Mouse (Mus musculus) heart, embryonic 15.5 days (tissue): ENCODE data around the gene Slc16a6. TPM values are rescaled to one million over a fixed set of nuclear protein-coding genes. Genes with fewer than 3 reads are reported as not detected.

Experiments
- ATAC-seq: fragments of 200-750 bp; cut with Nextera tagmentation; replicated peaks from 2 replicates; pipeline ENCODE4 v1.8.0; 2017; ENCODE audit warnings: low read depth, moderate TSS enrichment; ENCODE audit not compliant: insufficient number of reproducible peaks, insufficient read depth, low FRiP score
- H3K27ac ChIP-seq: fragments of 300-500 bp; sonication (generic); 2 replicates; pipeline ENCODE4 v1.5.1; 2015; ENCODE audit warnings: mild to moderate bottlenecking, inconsistent platforms
- H3K27me3 ChIP-seq: fragments of 300-500 bp; sonication (generic); 2 replicates; pipeline ENCODE4 v1.6.1; 2015; ENCODE audit warnings: inconsistent platforms
- H3K36me3 ChIP-seq: fragments of 300-500 bp; sonication (generic); 2 replicates; pipeline ENCODE4 v1.6.1; 2015; ENCODE audit warnings: mild to moderate bottlenecking, inconsistent platforms
- H3K4me1 ChIP-seq: fragments of 300-500 bp; sonication (generic); replicated peaks from 2 replicates; pipeline ENCODE4 v1.6.1; 2015; ENCODE audit warnings: inconsistent platforms
- H3K4me2 ChIP-seq: fragments of 300-500 bp; sonication (generic); 2 replicates; pipeline ENCODE4 v1.6.1; 2015; ENCODE audit warnings: inconsistent platforms, mild to moderate bottlenecking, moderate library complexity
- H3K4me3 ChIP-seq: fragments of 300-500 bp; sonication (generic); 2 replicates; pipeline ENCODE4 v1.5.1; 2015; ENCODE audit warnings: mild to moderate bottlenecking, inconsistent platforms
- H3K9ac ChIP-seq: fragments of 300-500 bp; sonication (generic); 2 replicates; pipeline ENCODE4 v1.6.1; 2015; ENCODE audit warnings: mild to moderate bottlenecking, inconsistent platforms
- H3K9me3 ChIP-seq: fragments of 300-500 bp; sonication (generic); replicated peaks from 2 replicates; pipeline ENCODE4 v1.6.1; 2016; ENCODE audit warnings: inconsistent platforms
- WGBS: fragments of 180-500 bp; shearing (Covaris S2); methylation state at CpG from one replicate; pipeline ENCODE4 v1.1.7; 2015; ENCODE audit warnings: mixed read lengths; 5-methylcytosine and 5-hydroxymethylcytosine counted together
- polyA plus RNA-seq: library from polyadenylated mRNA; unstranded; fragments of >200 nt; fragmentation: Nextera tagmentation; extraction: Ambion mirVana; gene quantifications from 2 replicates; pipeline ENCODE4 v1.2.1, GENCODE M21; 2015

Gene Slc16a6
- polyA plus RNA-seq, 1 experiment from 2014 or later = 6.0 TPM

DNA sequence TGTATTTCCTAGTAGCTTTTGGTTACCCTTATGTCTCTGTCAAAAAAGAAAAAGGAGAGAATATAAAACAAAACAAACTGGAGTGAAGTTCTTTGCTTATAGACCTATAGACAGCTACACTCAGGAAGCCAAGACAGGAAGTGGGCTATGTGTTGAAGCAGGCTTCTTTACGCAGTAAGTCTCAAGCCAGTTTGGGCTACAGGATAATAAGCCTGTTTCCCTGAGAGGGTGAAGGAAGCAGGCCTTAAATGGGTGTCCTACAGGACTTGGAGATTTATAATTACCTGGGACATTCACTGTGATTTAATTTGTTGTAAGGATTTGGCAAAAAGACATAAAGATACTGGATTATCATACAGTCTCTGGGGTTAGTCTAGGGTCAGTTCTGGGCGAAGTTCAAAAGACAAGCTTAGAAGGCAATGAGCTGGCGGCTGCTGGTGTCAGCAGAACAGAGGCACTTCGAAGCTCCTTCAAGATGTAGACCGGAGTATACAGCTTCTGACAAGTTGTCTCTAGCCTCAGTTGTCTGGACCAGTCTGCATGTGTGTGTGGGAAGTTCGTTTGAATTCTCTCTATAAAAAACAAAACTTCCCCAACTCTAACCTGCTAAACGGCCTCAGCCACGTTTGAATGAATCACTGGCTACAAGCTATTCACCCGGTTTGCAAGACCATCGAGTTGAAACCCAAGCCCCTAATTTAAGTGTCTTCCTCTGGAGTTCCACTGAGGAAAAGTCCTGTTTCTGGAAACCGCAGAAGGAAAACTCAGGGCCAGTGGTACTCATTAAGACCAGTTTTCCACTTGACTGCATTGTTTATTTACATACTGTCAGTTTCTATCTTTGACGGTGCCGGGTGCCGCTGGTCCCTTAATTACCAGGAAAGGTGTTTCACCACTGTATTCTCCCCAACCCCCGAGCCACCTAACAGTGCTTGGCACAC, 2.2 kb downstream of the Slc16a6 start:
- 34% methylated on average over 15 of the region's 15 CpGs for WGBS
- no peaks in the 10 kb centered on the region for H3K36me3 ChIP-seq
- peak overlapping the region; percentile 86 for H3K4me3 ChIP-seq
- no peaks in the 10 kb centered on the region for H3K9me3 ChIP-seq
- peaks cover 3% of the 10 kb centered on the region; the same call in 1 of the 2 replicates for H3K27me3 ChIP-seq
- peak overlapping the region; percentile 97 for H3K4me2 ChIP-seq
- H3K9ac ChIP-seq = peak overlapping the region; percentile 78; the same call in 1 of the 2 replicates
- peak overlapping the region; percentile 8; the same call in 1 of the 2 replicates for H3K27ac ChIP-seq
- H3K4me1 ChIP-seq = peaks cover 22% of the 10 kb centered on the region
- ATAC-seq = no peak

- H3K4me2 ChIP-seq = no peak overlapping the region
- 69% methylated on average over 9 of the region's 9 CpGs for WGBS
- H3K4me3 ChIP-seq = no peak overlapping the region
- H3K9ac ChIP-seq = no peak overlapping the region
- peaks cover 22% of the 10 kb centered on the region for H3K4me1 ChIP-seq
- no peaks in the 10 kb centered on the region for H3K9me3 ChIP-seq
- H3K27ac ChIP-seq = no peak overlapping the region
- no peaks in the 10 kb centered on the region for H3K36me3 ChIP-seq
- peaks cover 3% of the 10 kb centered on the region; the same call in 1 of the 2 replicates for H3K27me3 ChIP-seq
- ATAC-seq = no peak
Measured at GRCm38 (mm10) chr11:109470170-109470569, 3.2 kb downstream of the Slc16a6 start.

DNA sequence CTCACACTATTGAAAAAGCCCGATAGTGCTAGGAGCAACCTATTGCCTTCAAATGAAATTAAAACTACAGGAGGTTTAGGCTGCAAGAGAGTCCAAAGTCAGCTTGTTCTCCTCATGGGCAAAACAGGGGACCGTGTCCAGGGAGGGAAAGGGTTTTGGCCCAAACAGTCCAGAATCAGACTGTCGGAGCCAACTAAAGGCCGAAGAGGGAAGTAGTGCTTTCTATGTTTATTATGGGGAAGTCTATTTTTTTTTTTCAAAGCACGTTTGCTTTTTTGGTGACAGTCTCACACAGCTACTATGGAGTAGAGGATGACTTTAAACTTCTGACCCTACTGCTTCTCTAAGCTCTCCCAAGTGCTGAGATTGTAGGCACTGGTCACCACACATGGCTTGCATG, 5.3 kb downstream of the Slc16a6 start:
- WGBS = 72% methylated on average over 5 of the region's 5 CpGs
- ATAC-seq = no peak
- Histone ChIP-seq H3K4me1 (peaks cover 16% of the 10 kb centered on the region), H3K36me3 (no peaks in the 10 kb centered on the region), H3K9me3 (no peaks in the 10 kb centered on the region), H3K27me3 (no peaks in the 10 kb centered on the region), H3K4me2 (no peak overlapping the region), H3K27ac (no peak overlapping the region), H3K4me3 (no peak overlapping the region), H3K9ac (no peak overlapping the region)

DNA sequence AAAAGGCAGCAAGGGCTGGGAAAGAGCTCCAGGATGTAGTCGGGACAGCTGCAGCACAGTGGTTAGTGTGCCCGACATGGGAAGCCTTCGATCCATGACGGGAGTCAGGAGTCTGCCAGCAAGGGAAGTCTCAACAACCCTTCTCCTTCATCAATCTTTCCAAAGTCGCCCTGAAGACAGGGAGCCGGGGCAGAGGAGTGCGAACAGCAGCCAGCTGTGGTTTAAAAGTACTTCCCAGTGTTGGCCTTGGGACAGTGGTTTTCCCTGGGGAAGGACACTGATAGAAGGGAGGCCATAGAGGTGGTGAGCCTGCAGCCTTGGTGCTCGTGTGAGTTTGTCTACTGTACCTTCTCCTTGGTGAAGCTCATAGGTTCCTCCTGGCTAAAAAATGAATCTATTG, 6.4 kb downstream of the Slc16a6 start:
- H3K4me2 ChIP-seq = no peak overlapping the region
- no peaks in the 10 kb centered on the region for H3K27me3 ChIP-seq
- no peaks in the 10 kb centered on the region for H3K36me3 ChIP-seq
- no peak for ATAC-seq
- H3K4me1 ChIP-seq = peaks cover 13% of the 10 kb centered on the region
- H3K9me3 ChIP-seq = no peaks in the 10 kb centered on the region
- 64% methylated on average over 8 of the region's 8 CpGs for WGBS
- H3K9ac ChIP-seq = no peak overlapping the region
- no peak overlapping the region for H3K27ac ChIP-seq
- H3K4me3 ChIP-seq = no peak overlapping the region

GRCm38 (mm10) chr11:109465068-109465467, 8.3 kb downstream of the Slc16a6 start:
- Histone ChIP-seq H3K4me3 (no peak overlapping the region), H3K4me2 (no peak overlapping the region), H3K4me1 (peaks cover 9% of the 10 kb centered on the region), H3K27me3 (no peaks in the 10 kb centered on the region), H3K9me3 (no peaks in the 10 kb centered on the region), H3K9ac (no peak overlapping the region), H3K27ac (no peak overlapping the region), H3K36me3 (no peaks in the 10 kb centered on the region)
- 88% methylated on average over 4 of the region's 4 CpGs for WGBS
- no peak for ATAC-seq

DNA sequence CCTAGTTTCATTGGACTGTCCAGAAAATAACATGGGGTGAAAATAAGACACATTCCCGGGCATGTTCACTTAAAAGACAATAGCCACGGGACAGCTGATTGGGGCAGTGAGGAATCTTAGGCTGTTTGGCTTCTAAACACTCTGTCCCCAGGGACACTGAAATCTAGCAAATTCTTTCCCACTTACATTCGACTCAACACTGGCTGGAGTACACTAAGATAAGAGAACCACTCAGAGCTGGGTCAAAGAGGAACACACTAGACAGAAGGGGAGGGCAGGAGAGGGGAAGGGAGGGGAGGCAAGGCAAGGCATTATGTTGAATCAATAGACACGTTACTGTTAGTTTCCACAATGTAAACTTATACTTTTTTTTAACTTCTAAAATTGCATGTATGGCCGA, 12.8 kb downstream of the Slc16a6 start:
- ATAC-seq = peak; percentile 83; the same call in 1 of the 2 replicates
- Histone ChIP-seq H3K4me1 (peaks cover 7% of the 10 kb centered on the region), H3K4me3 (no peak overlapping the region), H3K36me3 (no peaks in the 10 kb centered on the region; the same call in 1 of the 2 replicates), H3K27me3 (no peaks in the 10 kb centered on the region), H3K27ac (peak overlapping the region; percentile 26; the same call in 1 of the 2 replicates), H3K9ac (no peak overlapping the region), H3K4me2 (no peak overlapping the region), H3K9me3 (no peaks in the 10 kb centered on the region)
- 22% methylated on average over 5 of the region's 5 CpGs for WGBS

DNA sequence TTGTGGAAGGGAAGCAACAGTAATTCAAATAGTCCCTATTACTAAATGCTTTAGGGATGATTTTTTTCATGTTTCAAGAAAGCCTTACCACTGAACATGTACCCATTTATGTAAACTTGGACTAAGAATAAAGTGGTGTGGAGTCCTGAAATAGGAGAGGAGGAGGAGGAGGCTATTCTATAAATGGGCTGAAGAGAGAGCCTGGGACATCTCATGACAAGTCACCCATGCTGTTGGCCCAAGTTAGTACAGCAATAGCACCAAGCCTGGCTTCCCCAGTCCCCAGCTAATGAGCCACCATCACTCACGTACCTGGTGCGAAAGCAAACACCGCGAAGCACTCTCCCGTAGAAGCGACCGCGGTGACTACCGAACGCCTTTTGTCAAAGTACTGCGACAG, 15.2 kb downstream of the Slc16a6 start:
- H3K4me1 ChIP-seq = peaks cover 7% of the 10 kb centered on the region
- H3K27me3 ChIP-seq = no peaks in the 10 kb centered on the region
- no peak overlapping the region for H3K27ac ChIP-seq
- WGBS = 93% methylated on average over 11 of the region's 11 CpGs
- ATAC-seq = no peak
- H3K36me3 ChIP-seq = no peaks in the 10 kb centered on the region; the same call in none of the 2 replicates
- H3K9me3 ChIP-seq = no peaks in the 10 kb centered on the region
- no peak overlapping the region for H3K4me2 ChIP-seq
- no peak overlapping the region for H3K4me3 ChIP-seq
- H3K9ac ChIP-seq = no peak overlapping the region

DNA sequence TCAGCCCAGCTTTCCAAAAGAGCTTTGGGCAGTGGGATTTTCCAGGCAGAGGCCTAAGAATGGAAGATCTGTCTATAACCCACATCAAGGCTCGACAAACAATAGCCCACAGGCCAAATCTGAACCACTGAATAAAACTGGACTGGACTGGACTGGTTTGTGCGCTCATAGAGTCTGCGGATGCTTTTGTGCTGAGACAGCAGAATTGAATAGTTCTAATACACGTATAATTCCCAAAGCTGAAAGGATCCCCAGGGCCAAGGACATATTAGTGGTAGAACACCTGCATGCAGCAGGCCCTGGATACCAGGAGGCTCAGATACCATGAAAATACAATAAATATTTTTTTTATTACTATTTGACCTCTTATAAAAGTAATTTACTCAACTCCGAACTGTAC, 17.1 kb downstream of the Slc16a6 start:
- Histone ChIP-seq H3K4me1 (peaks cover 7% of the 10 kb centered on the region), H3K4me2 (no peak overlapping the region), H3K4me3 (no peak overlapping the region), H3K36me3 (peaks cover 10% of the 10 kb centered on the region), H3K9me3 (no peaks in the 10 kb centered on the region), H3K27ac (no peak overlapping the region), H3K27me3 (no peaks in the 10 kb centered on the region), H3K9ac (no peak overlapping the region)
- no peak for ATAC-seq
- WGBS = 91% methylated on average over 5 of the region's 5 CpGs

DNA sequence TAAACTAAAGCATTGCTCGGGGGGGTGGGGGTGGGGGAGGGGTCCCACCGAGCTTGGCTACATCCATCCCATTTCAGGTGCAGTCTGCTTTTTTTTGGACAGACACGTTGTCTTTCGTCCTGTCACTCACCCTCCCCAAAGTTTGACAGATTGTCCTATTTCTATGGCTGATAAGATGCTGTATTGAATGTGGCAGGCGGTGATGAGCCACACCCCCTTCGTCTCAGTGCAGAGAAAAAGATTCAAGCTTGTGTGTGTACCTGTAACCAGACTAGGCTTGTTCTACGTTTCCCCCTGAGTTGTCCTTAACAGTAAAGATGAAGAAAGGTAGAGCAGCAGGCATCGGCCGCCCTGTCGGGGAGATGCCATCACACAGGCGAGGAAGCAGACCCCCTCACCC, 22.2 kb downstream of the Slc16a6 start:
- 81% methylated on average over 11 of the region's 11 CpGs for whole genome bisulfite sequencing

DNA sequence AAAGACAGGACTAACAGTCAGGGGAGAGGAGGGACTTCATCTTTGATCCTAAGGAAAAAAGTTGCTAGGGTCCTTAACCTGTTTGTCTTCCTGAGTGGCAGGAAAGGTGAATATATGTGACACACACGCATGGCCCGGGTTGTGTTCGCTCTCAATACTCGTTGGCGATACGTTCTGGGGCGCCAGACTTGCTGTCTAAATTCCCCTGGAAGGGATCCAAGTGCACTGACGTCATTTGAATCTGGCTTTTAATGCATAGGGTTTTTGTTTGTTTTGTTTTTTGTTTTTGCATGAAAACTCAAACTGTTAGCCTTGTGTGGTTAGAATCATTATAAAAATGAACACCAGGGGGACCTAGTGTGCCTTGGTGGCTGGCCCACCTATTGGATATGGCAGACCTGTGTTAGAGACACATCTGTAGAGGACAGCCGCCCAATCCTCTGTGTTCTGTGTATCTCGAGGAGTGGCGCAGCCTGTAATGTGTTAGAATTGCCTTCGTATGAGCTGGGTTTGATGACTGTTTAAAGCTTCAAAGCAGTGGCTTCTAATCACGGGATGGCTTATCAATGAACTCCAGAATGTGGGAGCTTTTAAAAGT, 27.9 kb downstream of the Slc16a6 start:
- Histone ChIP-seq H3K27me3 (no peaks in the 10 kb centered on the region), H3K27ac (no peak overlapping the region), H3K4me3 (no peak overlapping the region), H3K9ac (no peak overlapping the region), H3K4me2 (no peak overlapping the region), H3K4me1 (peaks cover 3% of the 10 kb centered on the region), H3K9me3 (no peaks in the 10 kb centered on the region), H3K36me3 (no peaks in the 10 kb centered on the region)
- 44% methylated on average over 13 of the region's 13 CpGs for WGBS
- ATAC-seq = 0 out of 2 replicates have a peak, but pooled peaks have one; percentile 36

More for the DNA sequence above, 22.2 kb downstream of the Slc16a6 start:
- Histone ChIP-seq H3K9ac (no peak overlapping the region), H3K4me1 (no peaks in the 10 kb centered on the region), H3K9me3 (no peaks in the 10 kb centered on the region), H3K27me3 (no peaks in the 10 kb centered on the region), H3K27ac (no peak overlapping the region), H3K4me2 (no peak overlapping the region), H3K4me3 (no peak overlapping the region), H3K36me3 (peaks cover 10% of the 10 kb centered on the region; the same call in 1 of the 2 replicates)
- no peak for ATAC-seq

DNA sequence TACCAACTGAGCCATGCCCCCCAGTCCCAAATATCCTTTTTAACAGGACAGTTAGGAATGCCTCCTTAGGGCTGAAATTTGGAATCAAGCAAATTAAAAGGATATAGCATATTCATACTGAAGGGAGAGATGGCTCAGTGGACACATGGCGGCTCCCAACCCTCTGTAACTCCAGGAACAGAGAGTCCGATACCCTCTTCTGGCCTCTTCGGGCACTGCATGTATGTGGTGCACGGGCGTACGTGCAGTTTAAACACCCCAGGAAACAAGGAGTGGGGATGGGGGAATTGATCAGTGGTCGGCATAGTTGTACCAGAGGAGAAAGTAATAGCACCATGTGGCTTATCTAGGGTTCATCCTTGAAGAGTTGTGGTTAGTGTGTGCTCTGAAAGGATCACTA, 28.8 kb downstream of the Slc16a6 start:
- no peak for ATAC-seq
- no peaks in the 10 kb centered on the region for H3K27me3 ChIP-seq
- no peak overlapping the region for H3K4me3 ChIP-seq
- H3K9ac ChIP-seq = no peak overlapping the region
- WGBS = 66% methylated on average over 7 of the region's 7 CpGs
- no peak overlapping the region for H3K4me2 ChIP-seq
- peaks cover 12% of the 10 kb centered on the region for H3K4me1 ChIP-seq
- no peak overlapping the region for H3K27ac ChIP-seq
- H3K36me3 ChIP-seq = no peaks in the 10 kb centered on the region
- H3K9me3 ChIP-seq = no peaks in the 10 kb centered on the region
